In genomic region chr6:36980475-36980874, GRCm38 (mm10) we compare ENCODE assay signal across 28 mouse cellular contexts.
DNase-seq lines count a peak whose midpoint lies in the region; ATAC-seq and TF ChIP-seq lines count a peak whose summit lies in the region.
"Had no signal": no experiment of that assay in that cellular context is flagged by ENCODE, and none has a peak within 500 bp of the region (broad histone marks: within the 10 kb centered on the region; RNA-seq: fewer than 3 reads in every experiment).

No protein-coding gene starts in this region.

- H3K27me3 ChIP-seq in heart, embryonic 11.5 days (ENCODE audit: control insufficient read depth, insufficient read depth, low read length): no peaks in the 10 kb centered on the region
- H3K27me3 ChIP-seq in heart, embryonic 15.5 days: no peaks in the 10 kb centered on the region
- H3K27me3 ChIP-seq in heart, embryonic 12.5 days (replicated peaks): no peaks in the 10 kb centered on the region
- H3K27me3 ChIP-seq in limb, embryonic 15.5 days: no peaks in the 10 kb centered on the region
- no peaks in the 10 kb centered on the region for H3K27me3 ChIP-seq in limb, embryonic 10.5 days (ENCODE audit: low read depth, poor library complexity, severe bottlenecking)
- H3K27me3 ChIP-seq in cerebellum, adult 2 months (ENCODE audit: control insufficient read depth, insufficient read depth, low read length): no peaks in the 10 kb centered on the region
- H3K27me3 ChIP-seq: CH12.LX; embryonic facial prominence, embryonic 12.5 days; embryonic facial prominence, embryonic 15.5 days; hindbrain, embryonic 13.5 days; intestine, embryonic 15.5 days; kidney, embryonic 15.5 days had no signal

- no peaks in the 10 kb centered on the region for H3K36me3 ChIP-seq in heart, embryonic 11.5 days (ENCODE audit: control insufficient read depth, insufficient read depth, low read length)
- no peaks in the 10 kb centered on the region for H3K36me3 ChIP-seq in heart, embryonic 15.5 days
- H3K36me3 ChIP-seq in heart, embryonic 12.5 days: no peaks in the 10 kb centered on the region
- no peaks in the 10 kb centered on the region for H3K36me3 ChIP-seq in limb, embryonic 15.5 days
- H3K36me3 ChIP-seq in limb, embryonic 10.5 days: no peaks in the 10 kb centered on the region
- H3K36me3 ChIP-seq: embryonic facial prominence, embryonic 12.5 days; embryonic facial prominence, embryonic 15.5 days; G1E; hindbrain, embryonic 10.5 days; hindbrain, embryonic 13.5 days; intestine, embryonic 15.5 days; kidney, embryonic 15.5 days had no signal

- no peak overlapping the region for H3K27ac ChIP-seq in heart, embryonic 11.5 days (ENCODE audit: low read depth, low read length)
- peak overlapping the region; percentile 51; the same call in 1 of the 2 replicates for H3K27ac ChIP-seq in heart, embryonic 15.5 days
- H3K27ac ChIP-seq in heart, embryonic 12.5 days (ENCODE audit: poor library complexity, severe bottlenecking): no peak overlapping the region
- H3K27ac ChIP-seq in limb, embryonic 15.5 days: peak overlapping the region; percentile 24; the same call in 1 of the 2 replicates
- H3K27ac ChIP-seq in limb, embryonic 10.5 days: no peak overlapping the region
- no peak overlapping the region for H3K27ac ChIP-seq in cerebellum, adult 2 months (ENCODE audit: insufficient read depth, low read length)
- H3K27ac ChIP-seq: embryonic facial prominence, embryonic 12.5 days; embryonic facial prominence, embryonic 15.5 days; heart, adult 2 months; hindbrain, embryonic 10.5 days; hindbrain, embryonic 13.5 days; intestine, embryonic 15.5 days; kidney, embryonic 15.5 days had no signal

- TF ChIP-seq POLR2A in cerebellum, adult 2 months (IDR thresholded peaks at IDR 0.05; ENCODE audit: borderline replicate concordance, insufficient read depth, low read length): no peak

- no peak overlapping the region for H3K4me2 ChIP-seq in heart, embryonic 11.5 days
- no peak overlapping the region for H3K4me2 ChIP-seq in heart, embryonic 15.5 days
- H3K4me2 ChIP-seq in heart, embryonic 12.5 days: no peak overlapping the region
- H3K4me2 ChIP-seq in limb, embryonic 15.5 days: no peak overlapping the region
- H3K4me2 ChIP-seq: embryonic facial prominence, embryonic 12.5 days; embryonic facial prominence, embryonic 15.5 days; hindbrain, embryonic 13.5 days; intestine, embryonic 15.5 days; kidney, embryonic 15.5 days had no signal

- no peak for TF ChIP-seq CTCF in cerebellum, adult 2 months (IDR thresholded peaks at IDR 0.05; ENCODE audit: borderline replicate concordance, insufficient read depth, low read depth, low read length)

- no peak overlapping the region for H3K4me3 ChIP-seq in heart, embryonic 11.5 days (ENCODE audit: low read depth, low read length)
- no peak overlapping the region for H3K4me3 ChIP-seq in heart, embryonic 15.5 days
- no peak overlapping the region for H3K4me3 ChIP-seq in heart, embryonic 12.5 days
- H3K4me3 ChIP-seq in limb, embryonic 15.5 days: no peak overlapping the region
- no peak overlapping the region for H3K4me3 ChIP-seq in limb, embryonic 10.5 days
- H3K4me3 ChIP-seq in cerebellum, adult 2 months (replicated peaks; ENCODE audit: insufficient read depth, low read depth, low read length): no peak overlapping the region
- H3K4me3 ChIP-seq: embryonic facial prominence, embryonic 12.5 days; embryonic facial prominence, embryonic 15.5 days; heart, adult 2 months; hindbrain, embryonic 10.5 days; hindbrain, embryonic 13.5 days; intestine, embryonic 15.5 days; kidney, embryonic 15.5 days had no signal

- WGBS in heart, embryonic 11.5 days (ENCODE audit: insufficient replicate concordance): 72% methylated on average over 5 of the region's 5 CpGs
- WGBS in heart, embryonic 15.5 days: 60% methylated on average over 5 of the region's 5 CpGs
- 58% methylated on average over 5 of the region's 5 CpGs for WGBS in heart, embryonic 12.5 days
- WGBS in limb, embryonic 15.5 days: 83% methylated on average over 5 of the region's 5 CpGs
- 94% methylated on average over 5 of the region's 5 CpGs for WGBS in limb, embryonic 10.5 days
- 92% methylated on average over 5 of the region's 5 CpGs for WGBS in cerebellum, adult 2 months

- ATAC-seq in heart, embryonic 11.5 days (replicated peaks; ENCODE audit: insufficient number of reproducible peaks, low FRiP score, low TSS enrichment): no peak
- no peak; the same call in 1 of the 2 replicates for ATAC-seq in heart, embryonic 15.5 days (replicated peaks; ENCODE audit: insufficient number of reproducible peaks, insufficient read depth, low FRiP score, low read depth)
- ATAC-seq in heart, embryonic 12.5 days (ENCODE audit: insufficient number of reproducible peaks, low FRiP score): no peak
- ATAC-seq in limb, embryonic 15.5 days (ENCODE audit: insufficient number of reproducible peaks, low FRiP score, low TSS enrichment, low read depth): no peak
- peak; percentile 39; the same call in 1 of the 2 replicates for ATAC-seq in megakaryocyte progenitor cell, adult 5-6 weeks (replicated peaks; ENCODE audit: poor library complexity)
- ATAC-seq: forebrain, embryonic 14.5 days; hindbrain, embryonic 16.5 days; intestine, embryonic 15.5 days had no signal

- no peaks in the 10 kb centered on the region for H3K9me3 ChIP-seq in heart, embryonic 11.5 days (replicated peaks; ENCODE audit: control insufficient read depth, low read length)
- no peaks in the 10 kb centered on the region for H3K9me3 ChIP-seq in heart, embryonic 15.5 days (replicated peaks)
- H3K9me3 ChIP-seq in heart, embryonic 12.5 days (replicated peaks): no peaks in the 10 kb centered on the region
- H3K9me3 ChIP-seq in limb, embryonic 15.5 days: no peaks in the 10 kb centered on the region
- H3K9me3 ChIP-seq in limb, embryonic 10.5 days (replicated peaks): no peaks in the 10 kb centered on the region
- H3K9me3 ChIP-seq: embryonic facial prominence, embryonic 12.5 days; embryonic facial prominence, embryonic 15.5 days; G1E; hindbrain, embryonic 10.5 days; intestine, embryonic 15.5 days; kidney, embryonic 15.5 days had no signal

- peak; percentile 12 for DNase-seq in heart, adult 8-10 months (ENCODE audit: low spot score)
- DNase-seq in limb, embryonic 10.5 days (ENCODE audit: low spot score): no peak
- DNase-seq in cerebellum, adult 2 months: no peak
- DNase-seq: adrenal gland, adult 2 months; adrenal gland, postnatal 14 days; B cell, adult 2 months; cerebellum, adult 11 months; cerebellum, adult 9-10 months; cerebellum, postnatal 14 days; gastrocnemius, postnatal 25 days; kidney, adult 11 months; kidney, adult 8-10 months had no signal

- H3K4me1 ChIP-seq in heart, embryonic 11.5 days (ENCODE audit: control insufficient read depth, insufficient read depth, low read length): no peaks in the 10 kb centered on the region
- H3K4me1 ChIP-seq in heart, embryonic 15.5 days (replicated peaks): peaks cover 5% of the 10 kb centered on the region; the same call in 1 of the 2 replicates
- no peaks in the 10 kb centered on the region for H3K4me1 ChIP-seq in heart, embryonic 12.5 days (replicated peaks)
- peaks cover 4% of the 10 kb centered on the region; the same call in 1 of the 2 replicates for H3K4me1 ChIP-seq in limb, embryonic 15.5 days
- no peaks in the 10 kb centered on the region for H3K4me1 ChIP-seq in limb, embryonic 10.5 days
- peaks cover 8% of the 10 kb centered on the region; the same call in 1 of the 2 replicates for H3K4me1 ChIP-seq in cerebellum, adult 2 months (ENCODE audit: control insufficient read depth, insufficient read depth, low read length)
- H3K4me1 ChIP-seq: embryonic facial prominence, embryonic 12.5 days; embryonic facial prominence, embryonic 15.5 days; hindbrain, embryonic 10.5 days; hindbrain, embryonic 13.5 days; intestine, embryonic 15.5 days had no signal

- H3K9ac ChIP-seq in heart, embryonic 11.5 days (ENCODE audit: low read depth, low read length): no peak overlapping the region
- H3K9ac ChIP-seq in heart, embryonic 15.5 days: no peak overlapping the region
- H3K9ac ChIP-seq in heart, embryonic 12.5 days: no peak overlapping the region
- H3K9ac ChIP-seq in limb, embryonic 15.5 days: no peak overlapping the region
- H3K9ac ChIP-seq: embryonic facial prominence, embryonic 12.5 days; embryonic facial prominence, embryonic 15.5 days; hindbrain, embryonic 13.5 days; intestine, embryonic 15.5 days; kidney, embryonic 15.5 days had no signal

Comparison
In these comparisons a context has a peak if more than half of its experiments do, and no peak if none do; other contexts are left out.
1. H3K27ac ChIP-seq: peak in heart, embryonic 15.5 days (single experiment) and limb, embryonic 15.5 days (single experiment); none in heart, embryonic 11.5 days (single experiment), heart, embryonic 12.5 days (single experiment), limb, embryonic 10.5 days (single experiment) and cerebellum, adult 2 months (single experiment).